Mouse (Mus musculus) ES-E14 (cell line): ENCODE measurements at regions not wholly inside any gene's neighbourhood (a gene's known extent, or its start where the extent isn't known, plus 50 kb on each side); places are given as distances from the start of the nearest gene placed in this dataset.

Experiments used
- CHD2 ChIP-seq: IDR thresholded peaks from 2 replicates; pipeline ENCODE4 v1.6.1; 2014; ENCODE audit warnings: mild to moderate bottlenecking, low read depth, low read length, inconsistent platforms
- MAFK ChIP-seq: IDR thresholded peaks from 2 replicates; pipeline ENCODE4 v1.6.1; 2014; ENCODE audit warnings: mild to moderate bottlenecking, low read depth, low read length, inconsistent platforms; ENCODE audit not compliant: insufficient read depth
- ZNF384 ChIP-seq: IDR thresholded peaks from 2 replicates; pipeline ENCODE4 v1.6.1; 2012; ENCODE audit warnings: low read depth, low read length, inconsistent platforms

DNA sequence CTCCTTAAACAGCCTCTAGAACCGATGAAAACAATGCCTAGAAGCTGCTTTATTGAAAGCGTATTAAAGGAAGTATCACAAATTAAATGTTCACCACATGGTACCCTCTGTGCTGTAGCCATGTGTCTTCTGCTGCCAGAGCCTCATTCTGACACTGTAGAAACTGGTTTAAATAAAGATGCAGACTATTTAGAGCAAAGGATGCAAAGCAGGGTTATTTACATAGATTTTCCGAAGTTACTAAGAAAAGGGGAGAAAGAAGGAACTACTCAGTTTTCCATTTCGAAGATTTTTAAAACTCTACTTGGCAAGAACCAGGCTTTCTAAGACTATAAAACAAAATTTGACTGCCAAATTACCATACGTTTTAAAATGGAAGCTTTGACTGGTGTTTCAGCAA lies 226.5 kb downstream of the Tle4 start:
- TF ChIP-seq ZNF384, result no peak
- TF ChIP-seq MAFK, result no peak
- TF ChIP-seq CHD2, result no peak
